Mouse (Mus musculus): ENCODE data around the gene Rsbn1. TPM values are rescaled to one million over a fixed set of nuclear protein-coding genes. Genes with fewer than 3 reads are reported as not detected.

Gene Rsbn1
- polyA plus RNA-seq, 1 experiment from 2014 or later, result 21.1 TPM

DNA sequence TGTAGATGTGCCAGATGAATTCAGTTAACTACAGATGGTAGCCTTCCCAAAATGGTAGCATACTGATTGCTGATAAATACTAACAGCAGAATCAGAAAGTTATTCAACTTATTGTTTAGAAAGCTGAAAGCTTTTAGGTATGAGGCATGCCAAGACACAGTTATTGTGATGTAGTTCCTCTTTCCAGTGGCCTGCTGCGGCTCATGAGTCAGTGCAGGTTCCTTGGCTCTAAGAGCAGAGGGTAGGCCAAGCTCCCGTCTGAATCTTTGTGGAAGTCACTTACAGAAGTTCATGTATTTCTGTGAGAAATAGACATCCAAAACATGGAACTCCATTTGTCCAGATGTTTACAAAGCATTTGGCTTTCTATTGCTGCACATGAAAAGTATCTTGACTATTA is 98.1 kb downstream of the Rsbn1 start:
- WGBS, result 94% methylated on average over 2 of the region's 2 CpGs
- Histone ChIP-seq H3K4me2 (no peak overlapping the region), H3K9me3 (ENCODE audit: control insufficient read depth, low read length) (no peaks in the 10 kb centered on the region), H3K4me3 (ENCODE audit: low read depth, low read length) (no peak overlapping the region), H3K4me1 (ENCODE audit: control insufficient read depth, insufficient read depth, low read length) (no peaks in the 10 kb centered on the region), H3K36me3 (ENCODE audit: control insufficient read depth, insufficient read depth, low read length) (peaks cover 9% of the 10 kb centered on the region; the same call in 1 of the 2 replicates), H3K27ac (ENCODE audit: low read depth, low read length) (no peak overlapping the region), H3K9ac (ENCODE audit: low read length) (no peak overlapping the region), H3K27me3 (ENCODE audit: control insufficient read depth, insufficient read depth, low read length) (no peaks in the 10 kb centered on the region)
- DNase-seq (ENCODE audit: low spot score, missing footprints) (no peak), ATAC-seq (ENCODE audit: low FRiP score) (no peak)

Other genes starting within 250 kb of the Rsbn1 start
- 8.9 and 10.5 TPM in 2 replicates for gene Olfml3, start 176.1 kb upstream of the Rsbn1 start, polyA plus RNA-seq (2014; fragmentation: Nextera tagmentation; extraction: Ambion mirVana)
- gene Gm10964, start 174.8 kb upstream of the Rsbn1 start, polyA plus RNA-seq (2014; fragmentation: Nextera tagmentation; extraction: Ambion mirVana), result not detected in 2 replicates
- 15.9 and 16.6 TPM in 2 replicates for gene Hipk1, start 122.6 kb upstream of the Rsbn1 start, polyA plus RNA-seq (2014; fragmentation: Nextera tagmentation; extraction: Ambion mirVana)
- 36.3 and 44.6 TPM in 2 replicates for gene Dclre1b, start 104.7 kb upstream of the Rsbn1 start, polyA plus RNA-seq (2014; fragmentation: Nextera tagmentation; extraction: Ambion mirVana)
- 22.8 and 25.6 TPM in 2 replicates for gene Ap4b1, start 104.6 kb upstream of the Rsbn1 start, polyA plus RNA-seq (2014; fragmentation: Nextera tagmentation; extraction: Ambion mirVana)
- 0.15 TPM in 1 of 2 replicates, not detected in the other for gene Gm43064, start 104.5 kb upstream of the Rsbn1 start, polyA plus RNA-seq (2014; fragmentation: Nextera tagmentation; extraction: Ambion mirVana)
- gene Bcl2l15, start 81.5 kb upstream of the Rsbn1 start, polyA plus RNA-seq (2014; fragmentation: Nextera tagmentation; extraction: Ambion mirVana), result 0.14 and 0.20 TPM in 2 replicates
- gene Ptpn22, start 54.3 kb upstream of the Rsbn1 start, polyA plus RNA-seq (2014; fragmentation: Nextera tagmentation; extraction: Ambion mirVana), result 0.23 and 0.65 TPM in 2 replicates
- gene Phtf1, start 54.0 kb downstream of the Rsbn1 start, polyA plus RNA-seq (2014; fragmentation: Nextera tagmentation; extraction: Ambion mirVana), result 53.4 and 59.2 TPM in 2 replicates

All from midbrain, embryonic 11.5 days (tissue).